Mouse (Mus musculus) neural tube, embryonic 12.5 days (tissue): ENCODE results near the gene Elmo1. TPM values are rescaled to one million over a fixed set of nuclear protein-coding genes. Genes with fewer than 3 reads are reported as not detected.
A peak's percentile ranks its signal among the peaks of the same experiment; 100 is the strongest.

Source experiments
- ATAC-seq: fragments of 200-750 bp; cut with Nextera tagmentation; 2 replicates; pipeline ENCODE4 v1.8.0; 2017; ENCODE audit warnings: low read depth, mild to moderate bottlenecking, moderate TSS enrichment, moderate library complexity; ENCODE audit not compliant: low FRiP score
- H3K27ac ChIP-seq: fragments of 300-500 bp; sonication (generic); 2 replicates; pipeline ENCODE4 v1.5.1; 2016
- H3K27me3 ChIP-seq: fragments of 300-500 bp; sonication (generic); replicated peaks from 2 replicates; pipeline ENCODE4 v1.6.1; 2016; ENCODE audit warnings: mild to moderate bottlenecking
- H3K36me3 ChIP-seq: fragments of 300-500 bp; sonication (generic); 2 replicates; pipeline ENCODE4 v1.6.1; 2016; ENCODE audit warnings: mild to moderate bottlenecking
- H3K4me1 ChIP-seq: fragments of 300-500 bp; sonication (generic); 2 replicates; pipeline ENCODE4 v1.6.1; 2016
- H3K4me2 ChIP-seq: fragments of 300-500 bp; sonication (generic); replicated peaks from 2 replicates; pipeline ENCODE4 v1.6.1; 2016; ENCODE audit warnings: mild to moderate bottlenecking
- H3K4me3 ChIP-seq: fragments of 300-500 bp; sonication (generic); 2 replicates; pipeline ENCODE4 v1.5.1; 2016
- H3K9ac ChIP-seq: fragments of 300-500 bp; sonication (generic); 2 replicates; pipeline ENCODE4 v1.6.1; 2016; ENCODE audit warnings: mild to moderate bottlenecking
- H3K9me3 ChIP-seq: fragments of 300-500 bp; sonication (generic); 2 replicates; pipeline ENCODE4 v1.6.1; 2016; ENCODE audit warnings: mild to moderate bottlenecking
- WGBS: fragments of 180-500 bp; shearing (Covaris S2); methylation state at CpG from one replicate; pipeline ENCODE4 v1.1.7; 2016; 5-methylcytosine and 5-hydroxymethylcytosine counted together
- polyA plus RNA-seq: library from polyadenylated mRNA; unstranded; fragments of >200 nt; fragmentation: Nextera tagmentation; extraction: Ambion mirVana; gene quantifications from 2 replicates; pipeline ENCODE4 v1.2.1, GENCODE M21; 2016

Elmo1 gene
- polyA plus RNA-seq, 1 experiment from 2014 or later: 39.5 TPM

- WGBS: 5% methylated on average over 9 of the region's 9 CpGs
- no peak overlapping the region for H3K9ac ChIP-seq
- no peaks in the 10 kb centered on the region for H3K9me3 ChIP-seq
- H3K27ac ChIP-seq: no peak overlapping the region
- H3K27me3 ChIP-seq: no peaks in the 10 kb centered on the region
- H3K4me1 ChIP-seq: peaks cover 25% of the 10 kb centered on the region
- peak; percentile 53; the same call in 1 of the 2 replicates for ATAC-seq
- no peaks in the 10 kb centered on the region for H3K36me3 ChIP-seq
- H3K4me2 ChIP-seq: peak overlapping the region; percentile 22
- no peak overlapping the region for H3K4me3 ChIP-seq
Observed at GRCm38 (mm10) chr13:20183512-20184238, 93.3 kb downstream of the Elmo1 start.

DNA sequence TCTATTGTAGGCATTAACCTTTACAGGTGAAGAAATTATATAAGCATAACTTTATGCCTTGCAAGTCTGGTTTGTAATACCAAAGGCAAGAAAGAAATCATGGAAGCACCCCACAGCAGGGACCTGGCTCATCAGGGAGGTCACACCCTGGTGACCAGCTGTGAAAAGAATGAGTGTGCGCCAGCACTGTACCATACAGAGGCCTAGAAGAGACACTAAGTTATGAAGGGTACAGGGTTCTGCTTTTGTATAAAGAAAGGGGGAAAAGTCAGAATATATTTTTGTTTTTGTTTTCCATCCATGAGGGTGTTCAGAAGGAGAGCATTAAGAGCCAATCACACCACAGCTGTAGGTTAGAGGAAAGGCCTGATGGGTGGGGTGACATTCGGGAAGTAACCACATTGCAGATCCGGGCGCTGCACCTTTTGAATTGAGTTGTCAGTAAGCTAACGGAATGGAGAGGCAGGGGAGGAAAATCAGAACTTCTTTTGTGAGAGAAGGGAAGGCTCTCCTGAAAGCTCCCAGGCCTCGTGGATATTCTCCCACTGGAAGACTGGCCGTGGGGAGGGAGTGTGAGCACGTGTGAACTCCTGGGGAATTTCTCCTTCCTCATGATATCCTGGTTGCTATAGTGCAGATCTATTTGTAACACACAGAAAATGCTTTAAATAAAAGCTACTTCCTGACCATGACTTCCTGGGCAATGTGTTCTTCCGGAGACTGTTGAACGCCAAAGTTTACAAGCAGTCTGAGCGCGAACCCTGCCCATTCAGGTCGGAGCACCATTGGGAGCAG is 94.0 kb downstream of the Elmo1 start:
- H3K9ac ChIP-seq: no peak overlapping the region
- 76% methylated on average over 13 of the region's 13 CpGs for WGBS
- ATAC-seq: 0 out of 2 replicates have a peak, but pooled peaks have one; percentile 54
- no peak overlapping the region for H3K4me2 ChIP-seq
- no peak overlapping the region for H3K4me3 ChIP-seq
- H3K27ac ChIP-seq: no peak overlapping the region
- H3K9me3 ChIP-seq: no peaks in the 10 kb centered on the region
- H3K4me1 ChIP-seq: peaks cover 25% of the 10 kb centered on the region
- H3K27me3 ChIP-seq: no peaks in the 10 kb centered on the region
- no peaks in the 10 kb centered on the region for H3K36me3 ChIP-seq

DNA sequence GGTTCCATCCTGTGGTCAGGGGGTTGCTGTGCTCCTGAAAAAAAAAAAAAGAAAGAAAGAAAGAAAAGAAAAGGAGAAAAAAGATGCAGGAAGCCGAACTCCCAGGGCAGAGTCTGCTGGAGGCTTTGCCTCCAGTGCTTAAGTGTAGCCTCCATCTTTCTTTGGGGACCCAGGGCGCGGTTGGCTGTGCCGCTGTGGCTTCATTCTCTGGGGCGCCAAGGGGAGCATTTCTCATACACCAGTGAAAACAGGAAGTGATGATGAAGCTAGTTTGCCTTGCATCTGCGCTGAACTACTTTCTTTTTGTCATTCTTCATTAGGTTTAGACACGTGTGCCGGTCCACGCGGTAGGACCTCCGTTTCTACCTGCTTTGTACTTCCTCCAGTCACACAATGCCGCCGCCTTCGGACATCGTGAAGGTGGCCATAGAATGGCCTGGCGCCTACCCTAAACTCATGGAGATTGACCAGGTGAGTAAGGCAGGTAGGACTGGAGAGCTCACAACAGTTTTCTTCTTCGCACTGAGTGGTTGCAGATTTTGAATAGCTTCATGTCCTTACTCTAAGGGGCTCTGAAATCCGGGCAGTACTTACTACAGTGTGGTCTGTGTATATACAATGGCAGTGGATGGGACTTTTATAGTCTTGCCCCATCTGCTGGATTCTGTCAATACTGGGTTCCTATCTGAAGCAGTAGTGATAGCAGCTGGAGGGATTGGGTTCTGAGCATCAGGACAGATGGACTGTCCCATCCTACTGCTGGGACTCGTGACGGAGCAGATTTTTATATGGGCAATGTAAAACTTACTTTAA is 94.8 kb downstream of the Elmo1 start:
- H3K4me1 ChIP-seq: peaks cover 25% of the 10 kb centered on the region
- no peak overlapping the region for H3K4me3 ChIP-seq
- ATAC-seq: no peak
- H3K27me3 ChIP-seq: no peaks in the 10 kb centered on the region
- H3K27ac ChIP-seq: no peak overlapping the region
- WGBS: 93% methylated on average over 20 of the region's 20 CpGs
- H3K9ac ChIP-seq: no peak overlapping the region
- no peak overlapping the region for H3K4me2 ChIP-seq
- H3K9me3 ChIP-seq: no peaks in the 10 kb centered on the region
- no peaks in the 10 kb centered on the region for H3K36me3 ChIP-seq

DNA sequence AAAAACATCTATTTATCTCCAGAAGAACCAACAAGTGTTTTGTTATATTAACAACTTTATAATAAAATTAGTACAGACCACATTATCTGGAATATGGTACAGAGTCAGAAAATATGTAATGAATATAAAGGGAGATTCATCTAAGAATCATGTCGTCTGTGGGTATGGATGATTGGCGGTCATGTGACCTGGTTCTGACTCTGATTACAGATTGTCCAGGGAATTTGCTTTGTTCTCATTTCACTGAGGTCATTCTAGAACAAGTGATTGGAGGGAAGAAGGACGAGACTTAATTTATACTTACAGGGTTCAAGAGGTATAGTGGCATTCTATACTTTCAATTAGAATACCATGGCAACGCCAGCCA is 95.4 kb downstream of the Elmo1 start:
- ATAC-seq: no peak
- Histone ChIP-seq H3K4me2 (no peak overlapping the region), H3K27ac (no peak overlapping the region), H3K36me3 (no peaks in the 10 kb centered on the region), H3K4me1 (peaks cover 25% of the 10 kb centered on the region), H3K9ac (no peak overlapping the region), H3K9me3 (no peaks in the 10 kb centered on the region), H3K4me3 (no peak overlapping the region), H3K27me3 (no peaks in the 10 kb centered on the region)
- WGBS: 73% methylated on average over 4 of the region's 4 CpGs

DNA sequence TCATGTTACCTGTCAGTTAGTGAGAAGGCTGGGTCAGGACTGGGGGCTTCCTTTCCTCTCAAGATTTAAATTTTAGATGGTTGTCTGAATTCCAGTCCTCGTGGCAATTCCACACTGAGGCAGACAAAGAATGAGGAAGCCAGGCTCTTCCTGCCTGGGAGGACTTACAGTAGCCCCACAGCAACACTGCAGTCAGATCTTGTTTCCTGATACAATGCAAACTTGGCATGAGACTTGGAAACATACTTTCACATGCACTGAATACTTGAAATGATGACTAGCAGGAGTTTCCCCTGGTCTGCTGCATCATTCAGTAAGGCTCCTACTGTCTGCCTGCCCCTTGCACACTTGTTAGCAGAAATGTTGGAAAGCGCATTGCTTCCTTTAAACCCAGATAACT is 97.3 kb downstream of the Elmo1 start:
- Histone ChIP-seq H3K9me3 (no peaks in the 10 kb centered on the region), H3K4me2 (no peak overlapping the region), H3K4me3 (no peak overlapping the region), H3K27me3 (no peaks in the 10 kb centered on the region), H3K27ac (no peak overlapping the region), H3K9ac (no peak overlapping the region), H3K36me3 (no peaks in the 10 kb centered on the region), H3K4me1 (peaks cover 13% of the 10 kb centered on the region)
- WGBS: 83% methylated on average over 2 of the region's 2 CpGs
- no peak for ATAC-seq

GRCm38 (mm10) chr13:20192009-20192584 is 101.7 kb downstream of the Elmo1 start:
- H3K4me2 ChIP-seq: no peak overlapping the region
- 91% methylated on average over 6 of the region's 6 CpGs for WGBS
- H3K9me3 ChIP-seq: no peaks in the 10 kb centered on the region
- no peaks in the 10 kb centered on the region for H3K27me3 ChIP-seq
- no peak overlapping the region for H3K9ac ChIP-seq
- H3K4me1 ChIP-seq: no peaks in the 10 kb centered on the region
- H3K27ac ChIP-seq: no peak overlapping the region
- H3K4me3 ChIP-seq: no peak overlapping the region
- no peak for ATAC-seq
- no peaks in the 10 kb centered on the region for H3K36me3 ChIP-seq

GRCm38 (mm10) chr13:20200582-20200981 is 110.2 kb downstream of the Elmo1 start:
- no peak overlapping the region for H3K27ac ChIP-seq
- no peaks in the 10 kb centered on the region for H3K27me3 ChIP-seq
- no peak for ATAC-seq
- 57% methylated on average over 2 of the region's 2 CpGs for WGBS
- H3K9ac ChIP-seq: no peak overlapping the region
- no peak overlapping the region for H3K4me3 ChIP-seq
- H3K4me1 ChIP-seq: no peaks in the 10 kb centered on the region
- no peaks in the 10 kb centered on the region for H3K9me3 ChIP-seq
- H3K4me2 ChIP-seq: no peak overlapping the region
- H3K36me3 ChIP-seq: no peaks in the 10 kb centered on the region

DNA sequence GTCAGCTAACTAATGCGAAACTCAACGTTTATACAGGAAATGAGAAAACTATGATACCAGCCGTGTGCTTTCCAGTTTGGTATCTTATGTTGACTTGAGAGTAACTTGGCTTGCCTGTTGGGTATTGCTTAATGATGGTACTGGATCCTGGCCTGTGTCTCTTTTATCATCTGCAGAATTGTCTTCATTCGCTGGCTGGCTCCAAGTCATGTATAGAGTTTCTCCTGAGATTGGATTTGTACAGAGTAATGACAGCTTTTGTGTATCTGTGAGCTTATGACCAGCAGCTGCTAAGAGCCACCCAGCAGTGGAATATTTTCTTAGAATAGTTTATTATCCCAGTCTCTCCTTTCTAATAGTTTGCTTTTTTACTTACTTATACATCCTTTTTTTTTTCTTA is 112.2 kb downstream of the Elmo1 start:
- no peak overlapping the region for H3K9ac ChIP-seq
- H3K4me1 ChIP-seq: no peaks in the 10 kb centered on the region; the same call in 1 of the 2 replicates
- no peak overlapping the region for H3K4me3 ChIP-seq
- WGBS: 94% methylated on average over 4 of the region's 4 CpGs
- no peak overlapping the region for H3K4me2 ChIP-seq
- no peak overlapping the region for H3K27ac ChIP-seq
- no peaks in the 10 kb centered on the region for H3K9me3 ChIP-seq
- no peak for ATAC-seq
- no peaks in the 10 kb centered on the region for H3K36me3 ChIP-seq
- no peaks in the 10 kb centered on the region for H3K27me3 ChIP-seq

GRCm38 (mm10) chr13:20204165-20204564 is 113.8 kb downstream of the Elmo1 start:
- no peaks in the 10 kb centered on the region for H3K27me3 ChIP-seq

DNA sequence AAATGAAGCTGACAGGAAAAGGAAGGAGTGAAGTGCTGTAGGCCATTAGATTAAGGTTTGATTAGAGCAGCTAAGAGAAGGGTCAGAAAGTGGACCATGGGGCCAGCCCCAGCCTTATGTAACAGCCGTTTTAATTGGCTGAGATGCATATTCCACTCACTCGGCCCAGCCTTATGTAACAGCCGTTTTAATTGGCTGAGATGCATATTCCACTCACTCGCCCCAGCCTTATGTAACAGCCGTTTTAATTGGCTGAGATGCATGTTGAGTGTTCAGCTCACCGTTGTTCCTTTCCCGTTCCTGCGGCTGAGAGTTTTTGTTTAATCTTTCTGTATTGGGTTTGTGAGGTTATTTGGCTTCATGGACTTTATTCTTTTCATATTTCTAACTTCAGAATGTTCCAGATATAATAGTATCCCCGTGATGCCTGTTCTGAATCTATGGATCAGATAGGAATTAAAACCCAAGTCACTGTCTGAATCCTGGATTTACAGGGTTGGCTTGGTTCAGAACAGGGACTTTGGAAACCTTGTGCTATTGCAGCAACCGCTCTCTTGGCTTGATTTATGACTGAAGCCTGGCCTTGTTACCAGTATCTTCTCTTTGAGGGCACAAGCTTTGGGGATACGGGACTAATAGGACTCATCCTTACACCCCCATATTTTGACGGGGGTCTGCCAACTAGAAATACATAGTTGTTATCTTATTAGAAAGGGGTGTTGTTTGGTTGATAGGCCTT is 114.8 kb downstream of the Elmo1 start:
- H3K9me3 ChIP-seq: no peaks in the 10 kb centered on the region
- H3K4me1 ChIP-seq: no peaks in the 10 kb centered on the region; the same call in 1 of the 2 replicates
- H3K4me2 ChIP-seq: no peak overlapping the region
- H3K27ac ChIP-seq: no peak overlapping the region
- no peak overlapping the region for H3K9ac ChIP-seq
- 90% methylated on average over 12 of the region's 12 CpGs for WGBS
- no peak overlapping the region for H3K4me3 ChIP-seq
- no peaks in the 10 kb centered on the region for H3K27me3 ChIP-seq
- ATAC-seq: no peak
- no peaks in the 10 kb centered on the region for H3K36me3 ChIP-seq

More at GRCm38 (mm10) chr13:20204165-20204564, 113.8 kb downstream of the Elmo1 start:
- ATAC-seq: no peak
- no peak overlapping the region for H3K4me3 ChIP-seq
- H3K9me3 ChIP-seq: no peaks in the 10 kb centered on the region
- no peak overlapping the region for H3K9ac ChIP-seq
- H3K36me3 ChIP-seq: no peaks in the 10 kb centered on the region
- no peak overlapping the region for H3K4me2 ChIP-seq
- H3K27ac ChIP-seq: no peak overlapping the region
- no peaks in the 10 kb centered on the region; the same call in 1 of the 2 replicates for H3K4me1 ChIP-seq

- no peak overlapping the region for H3K9ac ChIP-seq
- ATAC-seq: no peak
- H3K4me3 ChIP-seq: no peak overlapping the region
- H3K9me3 ChIP-seq: no peaks in the 10 kb centered on the region
- no peaks in the 10 kb centered on the region; the same call in 1 of the 2 replicates for H3K4me1 ChIP-seq
- no peaks in the 10 kb centered on the region for H3K36me3 ChIP-seq
- 94% methylated on average over 2 of the region's 2 CpGs for WGBS
- H3K4me2 ChIP-seq: no peak overlapping the region
- H3K27me3 ChIP-seq: no peaks in the 10 kb centered on the region
- H3K27ac ChIP-seq: no peak overlapping the region
Observed at GRCm38 (mm10) chr13:20205746-20206145, 115.3 kb downstream of the Elmo1 start.
